Mouse (Mus musculus): Measurements from ENCODE around the gene Fam241b.

DNA sequence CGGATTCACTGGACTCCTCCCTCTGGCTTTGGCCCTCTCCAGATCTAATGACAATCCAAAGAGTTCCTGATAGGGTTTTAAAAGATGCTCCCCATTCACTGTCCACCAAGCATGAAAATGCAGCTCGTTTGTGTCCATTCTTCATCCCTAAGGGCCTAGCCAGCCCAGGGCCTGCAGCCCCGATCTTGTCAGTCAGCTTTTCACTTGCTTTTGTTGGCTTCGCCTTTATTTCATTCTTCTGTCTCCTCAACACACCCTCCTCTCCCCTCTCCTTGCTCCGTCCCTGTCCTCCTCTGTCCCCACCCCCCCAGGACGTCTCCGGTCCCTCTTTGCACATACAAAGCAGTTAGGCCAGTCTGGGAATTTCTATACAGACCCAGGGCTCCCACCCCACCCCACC lies 6.2 kb upstream of the Fam241b start:
- TF ChIP-seq CHD2 (IDR thresholded peaks at IDR 0.05; ENCODE audit: low read depth, low read length) (no peak), MAFK (IDR thresholded peaks at IDR 0.05; ENCODE audit: insufficient read depth, low read depth, low read length) (no peak)

Data from ES-E14 (cell line).